ENCODE assay signal across 8 mouse cellular contexts in the genomic region with DNA sequence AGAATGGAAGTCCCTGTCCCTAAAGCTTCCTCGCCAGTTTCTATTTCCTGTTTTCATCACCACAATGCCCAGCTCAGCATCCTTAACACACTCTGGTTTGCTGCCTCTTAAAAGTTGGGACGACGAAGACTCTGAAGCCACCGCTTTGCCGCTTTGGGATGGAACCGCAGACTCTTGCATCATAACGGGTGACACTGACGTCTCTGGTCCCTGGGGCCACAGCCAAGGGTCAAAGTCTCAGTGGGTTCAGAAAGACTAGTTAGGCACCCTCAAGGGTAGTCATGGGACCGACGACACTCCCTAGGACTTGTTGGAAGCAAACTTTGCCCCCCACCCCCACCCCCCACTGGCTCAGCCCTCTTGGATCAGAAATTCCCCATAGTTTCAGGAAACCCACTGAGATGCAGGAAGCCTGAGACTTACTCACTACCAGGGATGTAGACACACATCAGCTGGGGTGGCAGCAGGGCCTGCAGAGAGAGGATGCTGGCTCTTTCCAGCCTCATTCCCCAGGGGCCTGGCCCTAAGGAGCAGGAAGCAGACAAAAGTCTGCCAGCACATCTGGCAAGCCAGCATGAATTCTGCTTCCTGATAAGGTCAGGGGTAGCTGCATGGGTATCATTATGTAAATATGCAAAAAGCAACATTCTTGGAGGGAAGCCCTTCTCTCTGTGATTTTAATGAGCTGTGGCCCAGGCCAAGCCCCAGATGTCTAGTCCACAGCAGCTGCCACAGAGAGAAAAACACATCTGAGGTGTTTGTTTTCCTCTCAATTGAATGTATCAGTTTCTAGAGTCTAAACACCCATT. TPM values are rescaled to one million over a fixed set of nuclear protein-coding genes. Genes with fewer than 3 reads are reported as not detected.
DNase-seq lines count a peak whose midpoint lies in the region; ATAC-seq and TF ChIP-seq lines count a peak whose summit lies in the region.

No protein-coding gene starts in this region.

- no peak overlapping the region for H3K9ac ChIP-seq in embryonic facial prominence, embryonic 11.5 days (replicated peaks; ENCODE audit: low read length)
- no peak overlapping the region for H3K9ac ChIP-seq in heart, embryonic 12.5 days
- no peak overlapping the region for H3K9ac ChIP-seq in kidney, postnatal 0 days (ENCODE audit: low read depth, low read length)

- DNase-seq in NIH3T3 (ENCODE audit: low read depth), result peak; percentile 90
- peak; percentile 67 for DNase-seq in embryonic facial prominence, embryonic 11.5 days (ENCODE audit: low spot score)
- DNase-seq in kidney, postnatal 0 days (ENCODE audit: low spot score), result peak; percentile 81
- no peak for DNase-seq in right cerebral cortex, postnatal 36 days (ENCODE audit: low spot score in 2 of 2)
- DNase-seq in spleen, postnatal 10 days (ENCODE audit: low spot score in 2 of 2), result no peak
- no peak for DNase-seq in thymus, postnatal 36 days

- no peaks in the 10 kb centered on the region for H3K9me3 ChIP-seq in embryonic facial prominence, embryonic 11.5 days (replicated peaks; ENCODE audit: control insufficient read depth, low read length)
- H3K9me3 ChIP-seq in heart, embryonic 12.5 days (replicated peaks), result no peaks in the 10 kb centered on the region
- no peaks in the 10 kb centered on the region for H3K9me3 ChIP-seq in kidney, postnatal 0 days (replicated peaks; ENCODE audit: low read length)

- WGBS in embryonic facial prominence, embryonic 11.5 days, result 67% methylated on average over 10 of the region's 10 CpGs
- WGBS in heart, embryonic 12.5 days, result 59% methylated on average over 10 of the region's 10 CpGs
- 69% methylated on average over 10 of the region's 10 CpGs for WGBS in kidney, postnatal 0 days

- H3K4me3 ChIP-seq in embryonic facial prominence, embryonic 11.5 days (ENCODE audit: low read depth, low read length), result no peak overlapping the region
- no peak overlapping the region for H3K4me3 ChIP-seq in heart, embryonic 12.5 days
- no peak overlapping the region for H3K4me3 ChIP-seq in kidney, postnatal 0 days (replicated peaks; ENCODE audit: low read depth, low read length)

- H3K27ac ChIP-seq in embryonic facial prominence, embryonic 11.5 days (replicated peaks; ENCODE audit: low read depth, low read length), result peak overlapping the region; percentile 68
- H3K27ac ChIP-seq in heart, embryonic 12.5 days (ENCODE audit: poor library complexity, severe bottlenecking), result peak overlapping the region; percentile 85
- peak overlapping the region; percentile 20 for H3K27ac ChIP-seq in kidney, postnatal 0 days

- no peaks in the 10 kb centered on the region; the same call in 1 of the 2 replicates for H3K4me1 ChIP-seq in embryonic facial prominence, embryonic 11.5 days (ENCODE audit: control insufficient read depth, insufficient read depth, low read length)
- H3K4me1 ChIP-seq in heart, embryonic 12.5 days (replicated peaks), result peaks cover 23% of the 10 kb centered on the region
- H3K4me1 ChIP-seq in kidney, postnatal 0 days (replicated peaks; ENCODE audit: insufficient read depth, low read length), result peaks cover 9% of the 10 kb centered on the region

- H3K4me2 ChIP-seq in embryonic facial prominence, embryonic 11.5 days (ENCODE audit: low read depth, low read length), result no peak overlapping the region
- no peak overlapping the region for H3K4me2 ChIP-seq in heart, embryonic 12.5 days
- no peak overlapping the region for H3K4me2 ChIP-seq in kidney, postnatal 0 days (ENCODE audit: low read length)

- H3K36me3 ChIP-seq in embryonic facial prominence, embryonic 11.5 days (replicated peaks; ENCODE audit: control insufficient read depth, insufficient read depth, low read depth, low read length), result no peaks in the 10 kb centered on the region
- no peaks in the 10 kb centered on the region for H3K36me3 ChIP-seq in heart, embryonic 12.5 days
- no peaks in the 10 kb centered on the region for H3K36me3 ChIP-seq in kidney, postnatal 0 days (ENCODE audit: insufficient read depth, low read length)

- ATAC-seq in embryonic facial prominence, embryonic 11.5 days (replicated peaks; ENCODE audit: insufficient number of reproducible peaks, low FRiP score, low TSS enrichment, low read depth), result peak; percentile 51; the same call in 1 of the 2 replicates
- peak; percentile 83 for ATAC-seq in heart, embryonic 12.5 days (ENCODE audit: insufficient number of reproducible peaks, low FRiP score)
- no peak for ATAC-seq in kidney, postnatal 0 days (replicated peaks; ENCODE audit: low FRiP score, low read depth)
- 0 out of 2 replicates have a peak, but pooled peaks have one; percentile 27 for ATAC-seq in megakaryocyte, adult 5-6 weeks (ENCODE audit: poor library complexity, severe bottlenecking)

- H3K27me3 ChIP-seq in embryonic facial prominence, embryonic 11.5 days (ENCODE audit: control insufficient read depth, insufficient read depth, low read length), result no peaks in the 10 kb centered on the region
- H3K27me3 ChIP-seq in heart, embryonic 12.5 days (replicated peaks), result no peaks in the 10 kb centered on the region
- no peaks in the 10 kb centered on the region for H3K27me3 ChIP-seq in kidney, postnatal 0 days (ENCODE audit: insufficient read depth, low read length)

- no peak for TF ChIP-seq CTCF in kidney, postnatal 0 days (IDR thresholded peaks at IDR 0.05; ENCODE audit: low read depth)

RNA-seq across cellular contexts. Expression of a gene that starts 38.5 kb away (rescaled TPM):
- polyA plus RNA-seq in embryonic facial prominence, embryonic 11.5 days (2014; fragmentation: Nextera tagmentation; extraction: Ambion mirVana), result 85.8 and 93.6 TPM in 2 replicates
- 107 TPM in 2 replicates for polyA plus RNA-seq in heart, embryonic 12.5 days (2016; fragmentation: Nextera tagmentation; extraction: Ambion mirVana)
- polyA plus RNA-seq in kidney, postnatal 0 days (2015; fragmentation: Nextera tagmentation; extraction: Ambion mirVana), result 116 and 133 TPM in 2 replicates
- 321 and 326 TPM in 2 replicates for total RNA-seq in megakaryocyte, adult 5-6 weeks (2015)
- total RNA-seq in megakaryocyte, adult 5-6 weeks (2017), result 505 and 532 TPM in 2 replicates

RNA-seq across cellular contexts. Expression of a gene that starts 55.0 kb away (rescaled TPM):
- 54.4 and 57.4 TPM in 2 replicates for polyA plus RNA-seq in embryonic facial prominence, embryonic 11.5 days (2014; fragmentation: Nextera tagmentation; extraction: Ambion mirVana)
- polyA plus RNA-seq in heart, embryonic 12.5 days (2016; fragmentation: Nextera tagmentation; extraction: Ambion mirVana), result 24.3 and 25.7 TPM in 2 replicates
- 23.9 and 26.3 TPM in 2 replicates for polyA plus RNA-seq in kidney, postnatal 0 days (2015; fragmentation: Nextera tagmentation; extraction: Ambion mirVana)
- 26.9 and 28.1 TPM in 2 replicates for total RNA-seq in megakaryocyte, adult 5-6 weeks (2015)
- 14.1 and 16.7 TPM in 2 replicates for total RNA-seq in megakaryocyte, adult 5-6 weeks (2017)

Comparison
In these comparisons a context has a peak if more than half of its experiments do, and no peak if none do; other contexts are left out.
1. DNase-seq: peak in NIH3T3 (single experiment), embryonic facial prominence, embryonic 11.5 days (single experiment) and kidney, postnatal 0 days (single experiment); none in right cerebral cortex, postnatal 36 days (0 of 2), spleen, postnatal 10 days (0 of 2) and thymus, postnatal 36 days (0 of 2).
2. H3K27ac ChIP-seq: peak in every context shown above with its lines; median percentile 85 in heart, embryonic 12.5 days; 68 in embryonic facial prominence, embryonic 11.5 days; 20 in kidney, postnatal 0 days.